Comparison of ENCODE assay signal across 34 mouse cellular contexts in genomic region chr9:41570262-41570661, GRCm38 (mm10).
"Had no signal": no experiment of that assay in that cellular context is flagged by ENCODE, and none has a peak within 500 bp of the region (broad histone marks: within the 10 kb centered on the region; RNA-seq: fewer than 3 reads in every experiment).

No protein-coding gene starts in this region.

- DNase-seq: heart, postnatal 10 days; heart, postnatal 14 days; heart, postnatal 36 days; heart, postnatal 4 days; kidney, adult 11 months; kidney, adult 18-20 months; kidney, adult 2 months; kidney, adult 8-10 months; kidney, adult 9 months; kidney, postnatal 10 days; kidney, postnatal 14 days; kidney, postnatal 25 days; kidney, postnatal 36 days; kidney, postnatal 4 days; layer of hippocampus, adult 9-11 months had no signal

- H3K9ac ChIP-seq: heart, embryonic 12.5 days; heart, embryonic 13.5 days; heart, embryonic 15.5 days; hindbrain, embryonic 12.5 days; hindbrain, embryonic 13.5 days; hindbrain, embryonic 14.5 days; hindbrain, embryonic 15.5 days; intestine, embryonic 15.5 days; kidney, embryonic 15.5 days had no signal

- H3K4me2 ChIP-seq: heart, embryonic 11.5 days; heart, embryonic 12.5 days; heart, embryonic 13.5 days; heart, embryonic 15.5 days; hindbrain, embryonic 12.5 days; hindbrain, embryonic 13.5 days; hindbrain, embryonic 14.5 days; hindbrain, embryonic 15.5 days; intestine, embryonic 15.5 days; kidney, embryonic 15.5 days had no signal

- H3K36me3 ChIP-seq: heart, embryonic 10.5 days; heart, embryonic 12.5 days; heart, embryonic 13.5 days; heart, embryonic 15.5 days; hindbrain, embryonic 12.5 days; hindbrain, embryonic 13.5 days; hindbrain, embryonic 15.5 days; intestine, embryonic 15.5 days; kidney, embryonic 15.5 days had no signal

- H3K27me3 ChIP-seq: heart, embryonic 13.5 days; heart, embryonic 15.5 days; hindbrain, embryonic 12.5 days; hindbrain, embryonic 13.5 days; hindbrain, embryonic 15.5 days; intestine, embryonic 15.5 days; kidney, embryonic 15.5 days had no signal

- ATAC-seq: hindbrain, embryonic 16.5 days; hindbrain, postnatal 0 days; inflammation-experienced regulatory T-cells, adult 6 months; intestine, embryonic 15.5 days; intestine, embryonic 16.5 days; intestine, postnatal 0 days had no signal

- H3K9me3 ChIP-seq: heart, embryonic 10.5 days; heart, embryonic 12.5 days; heart, embryonic 13.5 days; heart, embryonic 15.5 days; hindbrain, embryonic 10.5 days; hindbrain, embryonic 12.5 days; hindbrain, embryonic 13.5 days; hindbrain, embryonic 15.5 days; intestine, embryonic 15.5 days; kidney, embryonic 15.5 days had no signal

- H3K27ac ChIP-seq: heart, embryonic 10.5 days; heart, embryonic 13.5 days; heart, embryonic 15.5 days; hindbrain, embryonic 10.5 days; hindbrain, embryonic 12.5 days; hindbrain, embryonic 13.5 days; hindbrain, embryonic 14.5 days; hindbrain, embryonic 15.5 days; hindbrain, postnatal 0 days; intestine, embryonic 15.5 days; kidney, embryonic 15.5 days; kidney, postnatal 0 days; layer of hippocampus, adult 2 months had no signal

- H3K4me1 ChIP-seq: heart, embryonic 10.5 days; heart, embryonic 12.5 days; heart, embryonic 13.5 days; heart, embryonic 15.5 days; hindbrain, embryonic 12.5 days; hindbrain, embryonic 15.5 days; intestine, embryonic 15.5 days; kidney, embryonic 15.5 days had no signal

- H3K4me3 ChIP-seq: heart, embryonic 10.5 days; heart, embryonic 12.5 days; heart, embryonic 13.5 days; heart, embryonic 15.5 days; hindbrain, embryonic 10.5 days; hindbrain, embryonic 12.5 days; hindbrain, embryonic 13.5 days; hindbrain, embryonic 15.5 days; intestine, embryonic 15.5 days; kidney, embryonic 15.5 days; layer of hippocampus, adult 2 months had no signal
